Mouse (Mus musculus) thymus, adult 2 months (tissue): ENCODE measurements around the gene Brix1. TPM values are rescaled to one million over a fixed set of nuclear protein-coding genes. Genes with fewer than 3 reads are reported as not detected.

Experiments used
- DNase-seq: peaks from one replicate; pipeline ENCODE4 v3.0.0; 2021
- H3K27ac ChIP-seq: fragments of 200-500 bp; 2 replicates; pipeline ENCODE4 v1.5.1; 2012; ENCODE audit warnings: low read length, control low read depth; ENCODE audit not compliant: control insufficient read depth, insufficient read depth
- H3K27me3 ChIP-seq: fragments of 200-500 bp; 2 replicates; pipeline ENCODE4 v1.6.1; 2012; ENCODE audit warnings: mild to moderate bottlenecking, low read length, moderate library complexity, mixed read lengths; ENCODE audit not compliant: control insufficient read depth, insufficient read depth
- H3K36me3 ChIP-seq: fragments of 200-500 bp; 2 replicates; pipeline ENCODE4 v1.6.1; 2012; ENCODE audit warnings: mild to moderate bottlenecking, low read length, moderate library complexity; ENCODE audit not compliant: control insufficient read depth, insufficient read depth
- H3K4me1 ChIP-seq: fragments of 200-500 bp; replicated peaks from 2 replicates; pipeline ENCODE4 v1.6.1; 2012; ENCODE audit warnings: low read length; ENCODE audit not compliant: control insufficient read depth, insufficient read depth
- H3K4me3 ChIP-seq: fragments of 200-500 bp; 2 replicates; pipeline ENCODE4 v1.5.1; 2012; ENCODE audit warnings: mild to moderate bottlenecking, low read length, control low read depth, moderate library complexity; ENCODE audit not compliant: control insufficient read depth, insufficient read depth
- CTCF ChIP-seq: fragments of 200-500 bp; IDR thresholded peaks from 2 replicates; pipeline ENCODE4 v1.5.1; 2012; ENCODE audit warnings: mild to moderate bottlenecking, control low read depth, low read length, moderate library complexity, borderline replicate concordance; ENCODE audit not compliant: control insufficient read depth, poor library complexity, insufficient read depth; ENCODE audit errors: extremely low read depth
- POLR2A ChIP-seq: fragments of 200-500 bp; IDR thresholded peaks from 2 replicates; pipeline ENCODE4 v1.6.1; 2012; ENCODE audit warnings: mild to moderate bottlenecking, low read length, control low read depth, moderate library complexity; ENCODE audit not compliant: control insufficient read depth, poor library complexity, insufficient read depth; ENCODE audit errors: extremely low read depth
- WGBS: fragments of 180-500 bp; shearing (Covaris S2); methylation state at CpG from one replicate; pipeline ENCODE4 v1.1.7; 2018; 5-methylcytosine and 5-hydroxymethylcytosine counted together
- polyA plus RNA-seq: library from polyadenylated mRNA; depleted of rRNA; stranded (reverse); fragments of >200 nt; gene quantifications from 2 replicates; pipeline ENCODE4 v1.2.3, GENCODE M21; 2012; rRNA removed

The Brix1 gene
- polyA plus RNA-seq, 1 experiment: 2.4 TPM

DNA sequence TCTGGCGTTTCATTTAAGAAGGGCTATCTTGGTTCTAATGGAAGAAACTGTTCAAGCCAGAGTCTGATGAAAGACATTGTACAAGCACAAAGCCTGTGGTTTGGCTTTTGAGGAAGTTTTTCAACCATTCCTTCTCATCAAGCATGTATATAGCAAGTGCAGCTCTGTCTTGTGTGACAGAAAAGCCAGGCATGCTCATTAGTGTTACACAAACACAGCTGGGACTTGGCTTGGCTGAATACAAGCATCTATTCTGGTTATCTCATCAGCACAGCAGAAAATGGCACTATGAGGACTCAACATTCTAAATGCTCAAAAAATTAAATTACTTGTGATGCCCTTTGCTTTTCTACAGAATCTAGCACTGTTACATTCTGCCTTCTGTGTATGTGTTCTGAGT, 48.9 kb downstream of the Brix1 start:
- Histone ChIP-seq H3K36me3 (no peaks in the 10 kb centered on the region), H3K27me3 (no peaks in the 10 kb centered on the region), H3K4me1 (no peaks in the 10 kb centered on the region), H3K27ac (no peak overlapping the region), H3K4me3 (no peak overlapping the region)
- TF ChIP-seq CTCF (no peak), POLR2A (no peak)
- WGBS: 68% methylated on average over 1 of the region's 1 CpGs
- DNase-seq: no peak

DNA sequence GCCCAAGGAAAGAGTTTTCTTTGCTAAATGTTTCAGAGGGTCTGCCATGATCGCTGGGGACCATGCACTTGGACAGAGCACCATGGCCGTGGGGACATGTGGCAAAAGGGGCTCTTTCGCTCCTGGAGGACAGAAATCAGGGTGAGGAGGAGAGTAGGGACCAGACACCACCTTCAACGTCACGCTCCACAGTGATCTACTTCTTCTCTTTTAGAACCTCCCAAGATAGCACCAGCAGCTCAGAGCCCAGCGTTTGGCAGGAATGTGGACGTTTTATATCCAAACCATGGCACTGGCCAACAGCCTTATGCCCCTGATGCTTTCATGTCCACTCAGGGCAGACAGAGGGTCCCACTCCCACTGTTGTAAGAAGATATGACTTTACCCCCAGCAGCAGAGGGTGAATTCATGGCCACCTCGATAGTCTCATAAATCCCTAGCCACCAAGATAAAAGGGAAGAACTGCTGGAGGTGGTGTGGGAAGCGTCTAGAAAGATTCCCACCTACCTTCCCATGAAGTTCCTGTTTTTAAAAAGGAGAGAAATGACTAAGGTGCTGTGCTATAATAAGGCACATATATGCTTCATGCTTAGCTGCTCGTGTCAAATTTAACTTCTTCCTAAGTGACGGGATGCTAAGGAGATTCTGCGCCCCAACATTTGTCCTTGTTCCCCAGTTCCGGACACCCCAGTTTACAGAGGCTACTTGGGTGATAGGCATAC, 59.0 kb downstream of the Brix1 start:
- DNase-seq: no peak
- TF ChIP-seq POLR2A: no peak
- TF ChIP-seq CTCF: no peak
- 94% methylated on average over 13 of the region's 13 CpGs for WGBS

DNA sequence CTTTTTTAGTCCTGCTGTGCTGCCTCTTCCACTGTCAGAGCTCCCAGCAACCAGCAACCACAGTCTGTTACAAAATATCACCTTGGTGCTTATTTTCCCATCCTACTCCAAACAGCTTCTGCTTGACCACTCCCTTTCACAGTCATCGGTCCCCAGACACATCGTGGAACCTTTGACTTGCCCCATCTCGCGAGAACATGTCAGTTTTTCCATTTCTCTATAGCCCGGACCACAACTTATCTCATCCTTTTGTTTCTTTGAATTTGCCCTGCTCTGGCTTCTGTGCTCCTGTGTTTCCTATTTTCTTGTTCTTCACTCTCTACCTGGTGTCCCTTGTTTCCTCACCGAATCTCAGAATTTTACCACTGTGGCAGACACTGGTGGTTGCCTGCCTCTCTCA, 59.6 kb downstream of the Brix1 start:
- H3K4me1 ChIP-seq: no peaks in the 10 kb centered on the region
- no peaks in the 10 kb centered on the region for H3K27me3 ChIP-seq
- DNase-seq: no peak
- TF ChIP-seq POLR2A (no peak), CTCF (no peak)
- H3K4me3 ChIP-seq: no peak overlapping the region
- WGBS: 93% methylated on average over 6 of the region's 6 CpGs
- no peaks in the 10 kb centered on the region for H3K36me3 ChIP-seq
- H3K27ac ChIP-seq: no peak overlapping the region

More for the DNA sequence above, 59.0 kb downstream of the Brix1 start:
- no peak overlapping the region for H3K27ac ChIP-seq
- H3K4me3 ChIP-seq: no peak overlapping the region
- no peaks in the 10 kb centered on the region for H3K36me3 ChIP-seq
- no peaks in the 10 kb centered on the region for H3K27me3 ChIP-seq
- H3K4me1 ChIP-seq: no peaks in the 10 kb centered on the region

Other genes starting within 250 kb of the Brix1 start
- gene Gm21973, start 160.6 kb downstream of the Brix1 start, polyA plus RNA-seq: not detected in 2 replicates
- not detected in 2 replicates for gene Agxt2, start 127.4 kb downstream of the Brix1 start, polyA plus RNA-seq
- 1.5 and 1.8 TPM in 2 replicates for gene Dnajc21, start 15.4 kb downstream of the Brix1 start, polyA plus RNA-seq
- gene Rad1, start 71 bp upstream of the Brix1 start, polyA plus RNA-seq: 16.0 and 16.1 TPM in 2 replicates
- not detected in 2 replicates for gene Ttc23l, start 72.7 kb upstream of the Brix1 start, polyA plus RNA-seq
- 1.3 and 1.6 TPM in 2 replicates for gene Rai14, start 228.7 kb upstream of the Brix1 start, polyA plus RNA-seq